Mouse (Mus musculus): ENCODE measurements around the gene Trak2. TPM values are rescaled to one million over a fixed set of nuclear protein-coding genes. Genes with fewer than 3 reads are reported as not detected.
A peak's percentile ranks its signal among the peaks of the same experiment; 100 is the strongest.

Gene Trak2
- polyA plus RNA-seq (2016; fragmentation: Nextera tagmentation; extraction: Ambion mirVana), result 19.9 and 20.4 TPM in 2 replicates

GRCm38 (mm10) chr1:58973366-58974221 lies at the start of gene Trak2, which contains the start of gene Stradb:
TSS of gene Trak2 (minus strand) at chr1:58973430.
TSS of gene Stradb (plus strand) at chr1:58973522.
- no peaks in the 10 kb centered on the region for H3K27me3 ChIP-seq
- peaks cover 40% of the 10 kb centered on the region for H3K4me1 ChIP-seq
- peak within 1 kb of the TSS; percentile 87 for H3K4me3 ChIP-seq
- peak; percentile 97 for ATAC-seq (ENCODE audit: low FRiP score, low read depth)
- H3K36me3 ChIP-seq, result no peaks in the 10 kb centered on the region
- H3K9ac ChIP-seq (replicated peaks), result peak within 1 kb of the TSS; percentile 95
- H3K27ac ChIP-seq (replicated peaks), result peak within 1 kb of the TSS; percentile 80
- H3K4me2 ChIP-seq (replicated peaks), result peak within 1 kb of the TSS; percentile 80
- WGBS, result under 1% methylated on average over 61 of the region's 69 CpGs
- H3K9me3 ChIP-seq, result no peaks in the 10 kb centered on the region

GRCm38 (mm10) chr1:59021556-59021955 lies 48.3 kb upstream of the Trak2 start:
- no peak for ATAC-seq (ENCODE audit: low FRiP score, low read depth)
- Histone ChIP-seq H3K9me3 (no peaks in the 10 kb centered on the region), H3K4me3 (no peak overlapping the region), H3K4me1 (no peaks in the 10 kb centered on the region), H3K36me3 (no peaks in the 10 kb centered on the region), H3K4me2 (replicated peaks) (no peak overlapping the region), H3K27ac (replicated peaks) (no peak overlapping the region), H3K9ac (replicated peaks) (no peak overlapping the region), H3K27me3 (no peaks in the 10 kb centered on the region)
- 78% methylated on average over 3 of the region's 3 CpGs for WGBS

GRCm38 (mm10) chr1:59009250-59009649 lies 36.0 kb upstream of the Trak2 start:
- WGBS, result 45% methylated on average over 4 of the region's 4 CpGs
- no peak overlapping the region for H3K27ac ChIP-seq (replicated peaks)
- H3K4me2 ChIP-seq (replicated peaks), result no peak overlapping the region
- no peaks in the 10 kb centered on the region for H3K27me3 ChIP-seq
- H3K9ac ChIP-seq (replicated peaks), result no peak overlapping the region
- H3K9me3 ChIP-seq, result no peaks in the 10 kb centered on the region
- no peak for ATAC-seq (ENCODE audit: low FRiP score, low read depth)
- H3K36me3 ChIP-seq, result no peaks in the 10 kb centered on the region
- no peak overlapping the region for H3K4me3 ChIP-seq
- H3K4me1 ChIP-seq, result no peaks in the 10 kb centered on the region

GRCm38 (mm10) chr1:58995313-58995712 lies 22.1 kb upstream of the Trak2 start:
- Histone ChIP-seq H3K4me1 (no peaks in the 10 kb centered on the region), H3K36me3 (peaks cover 19% of the 10 kb centered on the region), H3K9me3 (no peaks in the 10 kb centered on the region), H3K4me2 (replicated peaks) (no peak overlapping the region), H3K27ac (replicated peaks) (no peak overlapping the region), H3K4me3 (no peak overlapping the region), H3K9ac (replicated peaks) (no peak overlapping the region), H3K27me3 (no peaks in the 10 kb centered on the region)
- 89% methylated on average over 5 of the region's 5 CpGs for WGBS
- ATAC-seq (ENCODE audit: low FRiP score, low read depth), result no peak

- Histone ChIP-seq H3K27ac (replicated peaks) (no peak overlapping the region), H3K9ac (replicated peaks) (no peak overlapping the region), H3K27me3 (no peaks in the 10 kb centered on the region), H3K4me2 (replicated peaks) (no peak overlapping the region), H3K4me1 (no peaks in the 10 kb centered on the region), H3K4me3 (no peak overlapping the region), H3K36me3 (peaks cover 24% of the 10 kb centered on the region), H3K9me3 (no peaks in the 10 kb centered on the region)
- no peak for ATAC-seq (ENCODE audit: low FRiP score, low read depth)
- 19% methylated on average over 1 of the region's 1 CpGs for WGBS
Measured at GRCm38 (mm10) chr1:58993723-58994122, 20.5 kb upstream of the Trak2 start.

GRCm38 (mm10) chr1:58993144-58993543 lies 19.9 kb upstream of the Trak2 start:
- ATAC-seq (ENCODE audit: low FRiP score, low read depth), result no peak
- no peaks in the 10 kb centered on the region for H3K4me1 ChIP-seq
- H3K36me3 ChIP-seq, result peaks cover 28% of the 10 kb centered on the region
- no peaks in the 10 kb centered on the region for H3K9me3 ChIP-seq
- no peaks in the 10 kb centered on the region for H3K27me3 ChIP-seq
- H3K4me3 ChIP-seq, result no peak overlapping the region
- no peak overlapping the region for H3K9ac ChIP-seq (replicated peaks)
- 91% methylated on average over 7 of the region's 7 CpGs for WGBS
- no peak overlapping the region for H3K27ac ChIP-seq (replicated peaks)
- no peak overlapping the region for H3K4me2 ChIP-seq (replicated peaks)

GRCm38 (mm10) chr1:58984586-58984985 lies 11.4 kb upstream of the Trak2 start:
- H3K36me3 ChIP-seq, result peaks cover 39% of the 10 kb centered on the region
- WGBS, result 84% methylated on average over 5 of the region's 5 CpGs
- H3K4me3 ChIP-seq, result no peak overlapping the region
- ATAC-seq (ENCODE audit: low FRiP score, low read depth), result no peak
- H3K9ac ChIP-seq (replicated peaks), result no peak overlapping the region
- H3K27ac ChIP-seq (replicated peaks), result no peak overlapping the region
- no peaks in the 10 kb centered on the region for H3K4me1 ChIP-seq
- no peaks in the 10 kb centered on the region for H3K27me3 ChIP-seq
- H3K4me2 ChIP-seq (replicated peaks), result no peak overlapping the region
- H3K9me3 ChIP-seq, result no peaks in the 10 kb centered on the region

GRCm38 (mm10) chr1:58982276-58982675 lies 9.0 kb upstream of the Trak2 start:
- Histone ChIP-seq H3K36me3 (peaks cover 30% of the 10 kb centered on the region), H3K4me1 (no peaks in the 10 kb centered on the region), H3K4me2 (replicated peaks) (no peak overlapping the region), H3K27ac (replicated peaks) (no peak overlapping the region), H3K27me3 (no peaks in the 10 kb centered on the region), H3K9ac (replicated peaks) (no peak overlapping the region), H3K9me3 (no peaks in the 10 kb centered on the region), H3K4me3 (no peak overlapping the region)
- no peak for ATAC-seq (ENCODE audit: low FRiP score, low read depth)
- 70% methylated on average over 3 of the region's 3 CpGs for WGBS

GRCm38 (mm10) chr1:58972851-58973365 lies 322 bp downstream of the Trak2 start:
- WGBS, result under 1% methylated on average over 28 of the region's 28 CpGs
- Histone ChIP-seq H3K36me3 (no peaks in the 10 kb centered on the region), H3K4me1 (peaks cover 43% of the 10 kb centered on the region), H3K27me3 (no peaks in the 10 kb centered on the region), H3K27ac (replicated peaks) (peak overlapping the region; percentile 80), H3K4me2 (replicated peaks) (peak overlapping the region; percentile 80), H3K4me3 (peak overlapping the region; percentile 87), H3K9ac (replicated peaks) (peak overlapping the region; percentile 95), H3K9me3 (no peaks in the 10 kb centered on the region)
- ATAC-seq (ENCODE audit: low FRiP score, low read depth), result no peak; the same call in 1 of the 2 replicates

- 89% methylated on average over 6 of the region's 6 CpGs for WGBS
- no peak overlapping the region for H3K27ac ChIP-seq (replicated peaks)
- no peaks in the 10 kb centered on the region for H3K9me3 ChIP-seq
- no peaks in the 10 kb centered on the region for H3K27me3 ChIP-seq
- no peak for ATAC-seq (ENCODE audit: low FRiP score, low read depth)
- H3K36me3 ChIP-seq, result no peaks in the 10 kb centered on the region
- H3K4me2 ChIP-seq (replicated peaks), result peak overlapping the region; percentile 15
- no peak overlapping the region for H3K9ac ChIP-seq (replicated peaks)
- peaks cover 43% of the 10 kb centered on the region for H3K4me1 ChIP-seq
- no peak overlapping the region for H3K4me3 ChIP-seq
Measured at GRCm38 (mm10) chr1:58971097-58971496, 2.1 kb downstream of the Trak2 start.

- Histone ChIP-seq H3K4me2 (replicated peaks) (no peak overlapping the region), H3K27ac (replicated peaks) (no peak overlapping the region), H3K27me3 (no peaks in the 10 kb centered on the region), H3K9me3 (no peaks in the 10 kb centered on the region), H3K4me1 (peaks cover 40% of the 10 kb centered on the region), H3K36me3 (no peaks in the 10 kb centered on the region), H3K9ac (replicated peaks) (no peak overlapping the region), H3K4me3 (no peak overlapping the region)
- ATAC-seq (ENCODE audit: low FRiP score, low read depth), result no peak
- 69% methylated on average over 5 of the region's 5 CpGs for WGBS
Measured at GRCm38 (mm10) chr1:58970054-58970453, 3.2 kb downstream of the Trak2 start.

GRCm38 (mm10) chr1:58967534-58967933 lies 5.7 kb downstream of the Trak2 start:
- H3K4me1 ChIP-seq, result peaks cover 33% of the 10 kb centered on the region
- H3K4me2 ChIP-seq (replicated peaks), result no peak overlapping the region
- H3K27me3 ChIP-seq, result no peaks in the 10 kb centered on the region
- no peaks in the 10 kb centered on the region for H3K36me3 ChIP-seq
- H3K27ac ChIP-seq (replicated peaks), result no peak overlapping the region
- H3K4me3 ChIP-seq, result no peak overlapping the region
- H3K9ac ChIP-seq (replicated peaks), result no peak overlapping the region
- WGBS, result 37% methylated on average over 4 of the region's 4 CpGs
- no peaks in the 10 kb centered on the region for H3K9me3 ChIP-seq
- no peak for ATAC-seq (ENCODE audit: low FRiP score, low read depth)
